Mouse (Mus musculus): ENCODE results near the gene Arel1.
A peak's percentile ranks its signal among the peaks of the same experiment; 100 is the strongest.

Arel1 gene

DNA sequence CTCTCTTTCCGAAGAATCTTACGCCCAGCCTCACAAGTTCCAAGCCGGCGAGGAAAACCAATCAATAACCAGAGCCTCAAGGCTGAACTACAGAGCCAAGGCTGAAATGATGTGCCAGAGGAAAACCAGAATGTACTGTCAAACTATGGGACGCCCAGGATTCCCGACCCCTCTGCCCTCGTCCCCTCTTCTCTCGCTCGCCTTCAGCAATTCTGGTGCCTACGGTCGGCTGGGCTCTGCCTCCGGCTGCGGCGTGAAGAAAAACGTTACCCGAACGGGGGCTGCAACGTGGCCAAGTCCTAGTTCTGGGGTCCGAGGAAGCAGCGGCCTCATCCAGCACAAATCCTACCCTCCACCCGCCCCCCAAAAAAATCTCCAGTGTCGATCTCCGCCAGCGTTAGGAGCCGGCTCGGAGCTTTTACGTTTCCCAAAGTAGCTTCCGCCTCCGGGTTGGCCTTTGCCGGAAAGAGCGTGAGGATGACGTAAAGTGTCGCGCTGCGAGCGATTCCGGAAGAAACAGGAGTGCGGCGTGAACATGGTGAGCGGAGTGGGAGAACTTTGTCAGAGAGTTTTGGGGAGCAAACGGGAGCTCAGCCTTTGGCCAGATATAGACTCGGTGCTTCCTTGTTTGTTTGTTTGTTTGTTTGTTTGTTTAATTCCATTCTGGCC lies at the start of gene Arel1, which contains the start of gene Fcf1:
Gene Arel1, minus strand, starts transcription at position 473 of the 669 bp plus-strand sequence.
Gene Fcf1, plus strand, starts transcription at position 470 of the 669 bp plus-strand sequence.
- peak; percentile 95 for DNase-seq (ENCODE audit: low read depth, low spot score)

DNA sequence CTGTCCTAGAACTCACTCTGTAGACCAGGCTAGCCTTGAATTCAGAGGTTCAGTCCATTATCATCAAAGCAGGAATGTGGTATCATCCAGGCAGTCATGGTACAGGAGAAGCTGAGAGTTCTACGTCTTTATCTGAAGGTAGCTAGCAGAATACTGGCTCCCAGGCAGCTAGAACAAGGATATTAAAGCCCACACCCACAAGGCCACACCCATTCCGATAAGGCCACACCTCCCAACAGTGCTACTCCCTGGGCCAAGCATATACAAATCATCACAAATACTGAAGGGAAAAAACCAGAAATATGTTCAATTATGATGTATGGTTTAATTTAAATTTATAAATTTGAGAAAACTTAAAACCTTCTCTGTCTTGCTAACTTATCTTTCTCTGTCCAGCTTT lies 41.5 kb upstream of the Arel1 start:
- no peak for DNase-seq (ENCODE audit: low read depth, low spot score)

DNA sequence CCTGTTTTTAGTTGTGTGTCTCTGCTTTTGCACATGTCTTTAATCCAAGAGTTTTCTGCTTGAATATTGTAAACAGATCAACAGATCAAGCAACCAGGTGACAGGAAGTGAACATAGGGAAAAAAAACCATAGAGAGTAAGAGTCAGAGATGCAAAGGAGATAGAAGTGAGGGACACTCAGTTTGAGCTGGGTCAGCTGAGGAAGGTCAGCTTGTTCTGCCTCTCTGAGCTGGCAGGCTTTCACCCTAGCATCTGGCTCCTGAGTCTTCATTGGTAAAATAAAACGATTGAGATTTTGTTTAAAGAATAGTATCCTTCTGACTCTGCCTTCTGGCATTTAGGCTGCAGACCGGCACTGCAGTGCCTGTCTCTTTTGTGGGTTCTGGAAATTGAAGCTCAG lies 39.8 kb upstream of the Arel1 start:
- DNase-seq (ENCODE audit: low read depth, low spot score): no peak

DNA sequence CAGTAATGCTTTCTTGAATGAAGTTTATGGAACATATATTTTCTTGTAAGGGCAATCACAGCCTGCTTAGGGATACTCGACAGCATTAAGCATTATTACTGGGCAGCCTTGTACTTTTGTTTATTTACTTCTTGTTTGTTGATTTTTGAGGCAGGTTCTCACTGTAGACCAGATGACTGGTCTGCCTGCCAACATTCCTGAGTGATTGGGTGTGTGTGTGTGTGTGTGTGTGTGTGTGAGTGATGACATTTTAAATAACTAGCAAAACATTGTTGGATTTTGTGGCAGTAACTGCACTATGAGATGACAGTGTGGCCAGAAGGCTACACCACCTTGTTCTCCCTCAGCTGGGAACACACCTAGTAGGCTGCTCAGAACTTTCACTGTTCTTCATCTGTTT lies 39.1 kb upstream of the Arel1 start:
- DNase-seq (ENCODE audit: low read depth, low spot score): no peak

DNA sequence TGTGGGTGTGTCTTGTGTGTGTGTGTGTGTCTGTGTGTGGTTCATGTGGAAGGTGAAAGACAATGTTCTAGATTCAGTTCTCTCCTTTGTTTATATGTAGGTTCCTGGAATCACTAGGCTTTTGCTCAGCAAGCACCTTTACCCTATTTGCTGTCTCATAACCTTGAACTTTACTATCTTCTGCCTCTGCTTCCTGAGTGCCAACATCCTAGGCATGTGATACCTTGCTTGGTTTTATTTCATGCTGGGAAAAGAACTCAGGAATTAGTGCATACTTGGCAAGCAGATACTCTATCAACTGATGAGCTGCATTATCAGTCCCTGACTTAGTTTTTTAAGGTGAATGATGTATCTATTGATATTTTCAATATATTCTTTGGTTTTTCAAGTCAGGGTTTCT lies 36.3 kb upstream of the Arel1 start:
- no peak for DNase-seq (ENCODE audit: low read depth, low spot score)

DNA sequence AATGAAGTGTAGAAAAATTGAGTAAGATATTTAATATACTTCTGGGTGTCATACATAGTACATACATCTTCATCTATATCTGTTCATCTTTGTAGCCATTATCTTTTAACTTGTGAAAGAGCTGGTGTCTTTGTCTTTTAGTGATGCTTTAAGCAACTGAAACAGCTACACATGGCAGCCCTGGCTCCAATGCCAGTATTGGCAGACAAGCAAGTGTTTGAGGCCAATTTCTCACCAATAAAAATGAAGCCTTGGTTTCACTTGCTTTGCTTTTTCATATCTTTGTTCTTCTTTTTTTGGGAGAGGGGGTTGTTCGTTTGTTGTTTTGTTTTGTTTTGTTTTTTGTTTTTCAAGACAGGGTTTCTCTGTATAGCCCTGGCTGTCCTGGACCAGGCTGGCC lies 35.5 kb upstream of the Arel1 start:
- DNase-seq (ENCODE audit: low read depth, low spot score): no peak

DNA sequence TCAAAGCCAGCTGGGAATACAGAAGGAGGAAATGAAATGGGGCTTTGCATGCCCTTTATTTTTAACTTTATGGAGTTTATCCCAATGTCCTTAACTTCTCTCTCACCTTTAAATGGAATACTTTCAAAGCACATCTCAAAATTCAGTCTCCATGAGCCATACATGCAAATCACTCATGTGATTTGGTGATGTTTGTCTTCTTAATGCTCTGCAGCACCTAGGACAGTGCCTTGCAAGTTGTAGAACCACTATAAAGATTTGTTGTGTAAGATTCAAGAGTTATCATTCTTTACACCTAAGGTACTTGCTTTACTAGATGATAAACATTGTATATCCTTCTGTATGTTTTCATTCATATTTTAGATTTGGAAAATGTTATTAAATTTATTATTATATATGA lies 28.4 kb upstream of the Arel1 start:
- no peak for DNase-seq (ENCODE audit: low read depth, low spot score)

DNA sequence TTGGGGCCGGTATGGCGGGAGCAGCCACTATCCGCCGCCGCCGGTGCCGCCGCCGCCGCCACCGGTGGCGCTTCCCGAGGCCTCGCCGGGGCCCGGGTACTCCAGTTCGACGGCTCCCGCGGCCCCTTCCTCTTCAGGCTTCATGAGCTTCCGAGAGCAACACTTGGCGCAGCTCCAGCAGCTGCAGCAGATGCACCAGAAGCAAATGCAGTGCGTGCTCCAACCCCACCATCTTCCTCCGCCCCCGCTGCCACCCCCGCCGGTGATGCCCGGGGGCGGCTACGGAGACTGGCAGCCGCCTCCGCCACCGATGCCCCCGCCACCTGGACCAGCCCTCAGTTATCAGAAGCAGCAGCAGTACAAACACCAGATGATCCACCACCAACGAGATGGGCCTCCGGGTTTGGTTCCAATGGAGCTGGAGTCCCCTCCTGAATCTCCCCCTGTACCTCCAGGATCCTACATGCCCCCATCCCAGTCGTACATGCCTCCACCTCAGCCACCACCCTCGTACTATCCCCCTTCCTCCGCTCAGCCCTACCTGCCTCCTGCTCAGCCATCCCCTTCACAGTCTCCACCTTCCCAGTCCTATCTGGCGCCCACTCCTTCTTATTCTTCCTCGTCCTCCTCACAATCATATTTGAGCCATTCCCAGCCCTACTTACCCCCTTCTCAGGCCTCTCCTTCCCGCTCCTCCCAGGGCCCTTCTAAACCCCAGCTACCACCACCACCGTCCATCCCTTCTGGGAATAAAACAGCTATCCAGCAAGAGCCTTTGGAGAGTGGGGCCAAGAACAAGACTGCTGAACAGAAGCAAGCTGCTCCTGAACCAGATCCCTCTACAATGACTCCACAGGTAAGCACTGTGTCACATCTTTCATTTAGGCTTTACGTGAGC lies 26.1 kb upstream of the Arel1 start:
- DNase-seq (ENCODE audit: low read depth, low spot score): peak; percentile 17

DNA sequence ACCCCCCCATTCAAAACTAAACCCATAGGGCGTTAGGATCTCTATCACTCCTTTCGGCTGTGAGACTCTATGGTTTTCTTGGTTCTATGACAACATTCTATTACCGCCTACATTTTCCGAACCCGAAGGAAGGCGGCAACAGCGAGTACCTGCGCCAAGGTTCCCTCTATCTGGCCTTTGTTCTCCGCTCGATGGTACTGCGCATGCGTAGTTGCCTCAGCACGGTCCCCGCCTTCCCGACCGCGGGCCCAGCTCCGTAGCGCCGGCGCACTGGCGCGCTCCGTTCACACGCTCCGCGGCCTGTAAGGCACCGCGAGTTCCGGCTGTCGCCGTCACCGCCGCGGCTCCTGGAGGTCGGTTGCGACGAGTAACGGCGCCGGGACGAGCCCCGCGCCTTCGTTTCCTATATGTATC lies 25.4 kb upstream of the Arel1 start, which contains the start of gene Ylpm1:
Gene Ylpm1, plus strand, starts transcription at position 239 of the 414 bp plus-strand sequence.
- DNase-seq (ENCODE audit: low read depth, low spot score): peak; percentile 99

DNA sequence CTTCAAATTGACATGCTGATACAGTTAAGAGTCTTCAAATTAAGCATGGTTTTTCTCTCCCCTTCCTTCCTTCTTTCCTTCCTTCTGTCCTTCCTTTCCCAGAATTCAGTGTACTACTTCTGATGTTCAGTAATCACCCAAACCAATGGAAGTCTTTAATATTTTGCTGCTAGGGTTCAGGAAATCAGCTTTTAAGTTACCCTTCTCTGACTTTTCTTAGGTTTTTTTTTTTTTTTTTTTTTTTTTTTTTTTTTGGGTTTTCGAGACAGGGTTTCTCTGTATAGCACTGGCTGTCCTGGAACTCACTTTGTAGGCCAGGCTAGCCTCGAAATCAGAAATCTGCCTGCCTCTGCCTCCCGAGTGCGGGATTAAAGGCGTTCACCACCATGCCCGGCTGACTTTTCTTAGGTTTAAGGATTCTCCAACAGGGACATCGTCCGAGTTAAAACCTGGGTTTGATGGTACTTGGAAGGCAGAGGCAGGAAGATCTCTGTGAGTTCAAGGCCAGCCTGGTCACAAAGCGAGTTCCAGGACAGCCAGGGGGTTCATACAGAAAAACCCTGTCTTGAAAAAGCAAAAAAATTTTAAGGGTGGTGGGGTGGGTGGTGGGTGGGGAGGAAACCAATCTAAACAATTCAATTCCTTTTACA lies 24.5 kb upstream of the Arel1 start:
- DNase-seq (ENCODE audit: low read depth, low spot score): no peak

DNA sequence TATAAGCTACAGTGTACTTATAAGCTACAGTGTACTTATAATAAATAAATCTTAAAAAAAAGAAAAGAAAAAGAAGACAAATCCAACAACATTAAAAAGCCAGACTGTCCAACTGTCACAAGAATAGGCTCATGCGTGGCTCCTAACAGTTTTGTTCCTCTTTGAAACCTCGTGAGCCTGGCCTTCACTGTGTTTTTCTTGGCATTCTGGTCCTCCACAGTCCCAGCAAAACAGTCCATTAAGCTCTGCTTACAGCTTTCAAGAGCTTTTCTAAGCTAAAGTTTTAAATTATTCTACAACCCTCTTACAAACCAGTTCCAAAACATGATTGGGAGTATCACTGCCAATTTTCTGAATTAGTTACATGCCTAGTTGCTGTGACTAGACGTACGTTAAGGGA lies 18.8 kb upstream of the Arel1 start:
- DNase-seq (ENCODE audit: low read depth, low spot score): no peak

DNA sequence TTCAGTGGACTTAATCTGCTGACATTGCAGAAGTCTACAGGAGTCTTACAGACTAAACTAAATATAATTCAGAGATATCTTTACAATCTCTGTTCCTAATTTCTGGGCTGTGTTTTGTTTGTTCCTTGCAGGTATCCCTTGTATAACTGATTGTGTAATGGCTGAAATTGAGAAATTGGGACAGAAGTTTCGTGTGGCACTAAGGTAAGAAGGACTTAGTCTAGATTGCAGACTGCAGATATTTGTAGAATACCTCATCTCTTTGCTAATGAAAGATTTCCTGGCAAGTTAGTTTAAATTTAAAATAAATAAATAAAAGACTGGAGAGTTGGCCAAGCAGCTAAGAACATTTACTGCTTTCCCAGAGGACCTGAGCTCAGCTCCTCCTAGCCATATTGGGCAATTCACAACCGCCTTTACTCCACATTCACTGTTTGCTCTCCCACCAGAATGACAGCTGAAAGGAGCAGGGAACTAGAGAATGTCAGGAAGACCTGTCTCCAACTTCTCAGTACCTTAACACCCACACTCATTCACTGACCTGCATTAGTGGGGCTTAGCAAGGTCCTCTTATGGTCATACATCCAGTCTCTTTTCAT lies 8.7 kb upstream of the Arel1 start:
- no peak for DNase-seq (ENCODE audit: low read depth, low spot score)

DNA sequence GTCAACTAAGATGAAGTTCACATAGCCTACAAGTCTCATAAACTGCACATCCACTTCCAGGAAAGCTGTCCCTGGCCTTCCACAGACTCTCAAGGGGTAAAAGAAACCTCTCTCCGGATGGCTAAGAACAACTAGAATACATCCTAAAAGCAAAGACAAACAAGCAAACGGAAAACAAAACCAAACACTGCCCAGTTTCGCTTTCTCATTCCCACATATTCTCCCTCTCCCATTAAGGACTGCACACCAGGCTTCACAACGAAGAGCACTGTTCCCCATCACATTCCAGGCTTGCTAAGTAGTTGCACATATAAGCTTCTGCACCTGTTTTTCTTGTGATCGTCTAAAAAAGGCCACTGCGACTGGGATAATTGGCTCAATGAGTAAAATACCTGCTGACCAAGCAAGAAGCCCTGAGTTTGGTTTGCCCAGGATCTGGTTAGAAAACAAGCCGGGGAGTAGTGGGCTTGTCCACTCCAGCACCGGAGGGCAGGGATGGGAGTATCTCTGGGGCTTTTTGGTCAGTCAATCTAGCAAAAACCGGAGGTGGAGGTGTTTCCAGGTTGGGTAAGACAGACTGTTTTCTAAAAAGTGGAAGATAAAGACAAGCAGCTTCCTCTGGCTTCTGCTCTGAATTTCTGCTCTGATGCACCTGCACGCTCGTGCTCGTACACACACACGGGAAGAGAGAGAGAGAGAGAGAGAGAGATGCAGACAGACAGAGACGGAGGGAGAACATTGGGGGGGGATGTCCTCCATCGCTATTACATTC lies 858 bp downstream of the Arel1 start:
- peak; percentile 1 for DNase-seq (ENCODE audit: low read depth, low spot score)

DNA sequence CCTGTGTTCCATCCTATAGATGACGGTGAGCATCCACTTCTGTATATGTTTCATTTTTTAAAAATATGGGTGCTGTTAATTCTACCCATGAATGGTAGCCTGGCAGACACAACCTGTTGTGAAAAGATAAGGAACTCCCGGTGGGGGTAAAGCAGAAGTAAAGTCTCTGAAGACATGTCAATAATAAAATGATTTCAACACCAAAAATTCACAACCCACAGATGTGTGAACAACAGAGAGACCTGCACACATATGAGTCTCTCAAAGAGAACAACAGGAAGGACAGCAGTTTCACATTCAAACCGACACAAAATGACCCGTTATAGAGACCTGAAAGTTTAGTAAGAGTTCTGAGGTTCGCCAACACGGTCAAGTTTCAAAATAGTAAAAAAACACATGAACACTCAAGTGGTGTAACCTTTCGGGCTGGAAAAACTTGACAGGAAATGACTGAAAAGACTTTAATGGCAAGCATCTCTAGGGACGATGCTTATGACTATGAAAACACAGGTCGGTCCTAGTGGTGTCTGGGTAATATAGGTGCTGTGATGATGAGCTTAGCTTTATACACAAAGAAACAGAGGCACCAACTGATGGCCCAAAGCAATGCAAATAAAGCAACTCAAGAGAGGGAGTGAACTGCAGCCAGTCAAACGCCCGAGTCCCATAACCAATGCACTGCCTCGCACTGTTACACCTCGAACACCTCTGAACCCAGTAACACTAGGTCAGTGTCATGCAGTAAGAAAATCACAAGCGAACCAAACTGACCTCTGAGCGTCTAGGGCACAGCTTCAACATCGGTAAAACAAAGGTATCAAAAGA lies 1.7 kb downstream of the Arel1 start:
- no peak for DNase-seq (ENCODE audit: low read depth, low spot score)

DNA sequence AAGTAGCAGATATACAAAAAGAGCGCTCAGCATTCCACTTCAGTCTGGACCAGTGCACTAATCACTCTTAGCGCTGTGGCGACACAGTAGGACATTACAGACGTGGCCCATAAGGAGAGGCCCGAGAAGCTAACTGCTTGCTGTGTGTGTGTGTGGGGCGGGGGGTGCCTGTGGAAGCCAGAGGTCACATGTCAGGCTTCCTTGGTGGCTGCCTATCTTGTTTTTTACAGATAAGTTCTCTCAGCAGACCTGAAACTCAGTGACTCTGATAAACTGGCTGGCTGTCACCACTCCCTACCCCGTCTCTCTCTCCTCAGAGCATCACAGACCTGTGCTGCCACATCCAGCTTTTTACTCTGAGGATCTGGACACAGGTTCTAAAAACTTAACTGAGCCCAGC lies 8.1 kb downstream of the Arel1 start:
- DNase-seq (ENCODE audit: low read depth, low spot score): no peak

DNA sequence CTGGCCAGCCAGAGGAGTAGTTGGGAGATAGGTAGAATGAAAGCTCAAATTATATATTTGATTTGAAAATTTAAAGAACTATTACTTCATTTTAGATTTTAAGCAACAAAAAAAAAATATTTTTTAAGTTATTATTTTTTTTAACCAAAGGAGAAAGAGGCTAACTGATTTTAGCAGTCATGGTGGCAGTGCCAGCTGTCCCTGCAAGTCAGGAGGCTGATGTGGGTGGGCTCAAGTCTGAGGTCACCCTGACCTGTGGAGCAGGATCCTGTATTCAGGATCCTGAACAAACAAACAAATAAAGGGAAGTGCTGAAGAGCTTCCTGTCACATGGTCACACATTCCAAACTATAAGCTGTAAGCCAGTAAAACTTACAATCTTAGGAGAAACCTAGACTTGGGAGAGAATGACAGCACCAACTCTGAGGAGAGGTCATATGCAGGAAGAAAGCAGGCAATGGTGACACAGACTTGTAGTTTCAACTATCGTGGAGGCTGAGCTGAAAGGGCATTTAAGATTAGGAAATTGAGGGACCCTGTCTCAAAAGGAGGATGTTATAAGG lies 11.8 kb downstream of the Arel1 start:
- DNase-seq (ENCODE audit: low read depth, low spot score): no peak

DNA sequence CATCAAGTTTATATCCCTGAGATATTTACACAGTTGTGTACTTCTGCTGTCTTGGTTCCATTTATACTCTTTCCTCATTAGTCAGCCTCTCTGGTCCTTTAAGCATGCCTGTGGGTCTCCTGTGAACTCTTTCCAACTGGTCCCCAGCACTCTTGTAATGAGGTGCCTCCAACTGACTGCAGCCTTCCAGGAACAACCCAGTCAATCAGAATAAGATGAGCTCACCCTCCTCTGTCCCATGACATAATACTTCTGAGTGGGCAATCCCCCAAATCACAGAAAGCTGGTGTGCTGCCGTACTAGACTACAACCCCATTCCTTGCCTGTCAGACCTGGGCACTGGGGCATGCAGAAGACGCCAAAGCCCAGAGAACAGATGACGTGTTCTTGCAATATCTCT lies 14.4 kb downstream of the Arel1 start:
- no peak for DNase-seq (ENCODE audit: low read depth, low spot score)

DNA sequence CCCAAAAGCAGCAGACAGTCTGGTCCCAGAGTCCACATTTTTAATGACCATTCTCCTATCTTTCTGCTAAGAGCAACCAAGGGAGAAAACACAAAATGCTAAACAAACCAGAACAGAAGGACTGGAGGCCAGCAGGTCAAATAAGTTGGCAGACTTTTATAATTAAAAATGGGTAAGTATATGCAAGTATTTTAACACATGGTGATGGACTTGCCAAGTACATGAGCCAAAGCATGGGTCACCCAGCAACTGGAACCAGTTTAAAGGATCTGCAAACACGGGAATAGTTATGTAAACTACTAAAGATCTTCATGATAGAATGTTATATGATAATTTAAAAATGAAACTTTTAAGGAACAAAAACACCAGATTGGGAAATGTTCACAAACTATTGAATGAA lies 18.3 kb downstream of the Arel1 start:
- DNase-seq (ENCODE audit: low read depth, low spot score): no peak

DNA sequence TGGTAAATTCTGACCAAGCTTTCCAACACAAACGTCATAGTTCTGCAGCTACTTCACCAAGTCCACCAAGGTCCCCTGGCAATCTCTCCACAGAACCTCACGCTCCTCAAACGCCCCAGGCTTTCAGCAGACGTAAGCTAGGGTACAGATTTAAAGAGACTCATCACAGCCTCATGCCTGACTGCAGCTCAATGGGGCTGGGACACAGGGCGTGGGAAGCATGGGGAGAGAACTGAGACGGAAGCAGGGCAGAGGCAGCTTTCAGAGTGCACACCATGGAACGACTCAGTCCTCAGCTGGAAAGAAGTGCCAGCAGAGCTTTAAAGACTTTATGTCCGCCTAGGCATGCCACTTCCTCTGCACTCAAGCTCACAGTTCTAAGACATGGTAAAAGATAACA lies 19.2 kb downstream of the Arel1 start:
- DNase-seq (ENCODE audit: low read depth, low spot score): no peak

DNA sequence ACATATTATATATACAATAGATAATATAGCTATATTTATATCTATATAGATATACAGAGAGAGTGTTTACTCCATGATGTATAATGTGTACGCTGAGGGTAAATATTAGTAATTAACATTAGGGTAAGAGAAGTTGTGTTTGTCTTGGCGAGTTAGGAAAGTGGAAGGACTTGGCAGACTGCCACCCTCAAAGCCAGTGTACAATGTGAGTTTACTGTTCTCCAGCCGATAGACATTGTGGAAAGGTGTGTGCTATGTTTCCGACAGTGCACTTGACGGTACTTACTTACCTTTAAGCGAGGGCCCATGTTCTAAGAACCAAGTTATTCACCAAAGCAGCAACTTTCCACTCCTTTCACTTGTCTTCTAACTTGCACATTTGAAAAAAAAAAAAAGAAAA lies 19.9 kb downstream of the Arel1 start:
- DNase-seq (ENCODE audit: low read depth, low spot score): no peak
